Mouse (Mus musculus) small intestine, adult 2 months (tissue): ENCODE measurements around the gene Serac1. TPM values are rescaled to one million over a fixed set of nuclear protein-coding genes. Genes with fewer than 3 reads are reported as not detected.
A peak's percentile ranks its signal among the peaks of the same experiment; 100 is the strongest.

Experiments used
- H3K27ac ChIP-seq: fragments of 200-500 bp; 2 replicates; pipeline ENCODE4 v1.5.1; 2012; ENCODE audit warnings: low read depth, low read length, control low read depth, inconsistent platforms; ENCODE audit not compliant: insufficient read depth
- H3K27me3 ChIP-seq: fragments of 200-500 bp; 2 replicates; pipeline ENCODE4 v1.6.1; 2012; ENCODE audit warnings: mild to moderate bottlenecking, moderate library complexity, low read length, inconsistent platforms; ENCODE audit not compliant: control insufficient read depth, insufficient read depth
- H3K36me3 ChIP-seq: fragments of 200-500 bp; 2 replicates; pipeline ENCODE4 v1.6.1; 2012; ENCODE audit warnings: mild to moderate bottlenecking, low read length, control low read depth, inconsistent platforms; ENCODE audit not compliant: control insufficient read depth, insufficient read depth
- H3K4me1 ChIP-seq: fragments of 200-500 bp; 2 replicates; pipeline ENCODE4 v1.6.1; 2012; ENCODE audit warnings: low read length, inconsistent platforms, mixed read lengths; ENCODE audit not compliant: control insufficient read depth, insufficient read depth, insufficient read length
- H3K4me3 ChIP-seq: fragments of 200-500 bp; 2 replicates; pipeline ENCODE4 v1.5.1; 2012; ENCODE audit warnings: low read depth, mild to moderate bottlenecking, control low read depth, inconsistent platforms, low read length, moderate library complexity
- CTCF ChIP-seq: fragments of 200-500 bp; IDR thresholded peaks from 2 replicates; pipeline ENCODE4 v1.5.1; 2012; ENCODE audit warnings: low read depth, mild to moderate bottlenecking, control low read depth, inconsistent platforms, low read length, moderate library complexity, mixed read lengths; ENCODE audit not compliant: insufficient replicate concordance, insufficient read length; ENCODE audit errors: extremely low read depth
- POLR2A ChIP-seq: fragments of 200-500 bp; IDR thresholded peaks from 2 replicates; pipeline ENCODE4 v1.6.1; 2012; ENCODE audit warnings: low read depth, mild to moderate bottlenecking, control low read depth, inconsistent platforms, low read length, moderate library complexity
- WGBS: fragments of 180-500 bp; shearing (Covaris S2); methylation state at CpG from one replicate; pipeline ENCODE4 v1.1.7; 2018; 5-methylcytosine and 5-hydroxymethylcytosine counted together
- polyA plus RNA-seq: library from polyadenylated mRNA; depleted of rRNA; stranded (reverse); fragments of >200 nt; gene quantifications from 2 replicates; pipeline ENCODE4 v1.2.3, GENCODE M21; 2012

The Serac1 gene
- polyA plus RNA-seq, 1 experiment: 1.3 TPM

DNA sequence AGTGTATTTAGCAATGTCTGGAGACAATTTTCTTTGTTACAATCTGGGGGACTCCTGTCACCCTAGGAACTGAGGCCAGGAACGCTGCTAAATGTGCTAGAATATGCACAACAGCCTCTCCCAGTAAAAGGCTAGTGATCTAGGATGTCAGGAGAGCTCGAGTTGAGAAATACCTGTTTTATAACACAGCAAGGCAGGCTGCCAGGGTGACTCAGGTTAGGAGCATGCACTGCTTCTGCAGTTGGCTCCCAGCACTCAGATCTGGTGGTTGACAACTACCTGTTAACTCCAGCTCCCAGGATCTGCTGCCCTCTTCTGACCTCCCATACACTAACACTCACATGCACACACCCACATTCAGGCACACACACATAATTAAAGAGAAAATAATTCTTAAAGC, 13.5 kb downstream of the Serac1 start:
- Histone ChIP-seq H3K4me1 (no peaks in the 10 kb centered on the region), H3K4me3 (no peak overlapping the region), H3K27me3 (no peaks in the 10 kb centered on the region), H3K27ac (no peak overlapping the region), H3K36me3 (peaks cover 13% of the 10 kb centered on the region)
- TF ChIP-seq CTCF (no peak), POLR2A (no peak)
- WGBS: 74% methylated on average over 2 of the region's 2 CpGs

DNA sequence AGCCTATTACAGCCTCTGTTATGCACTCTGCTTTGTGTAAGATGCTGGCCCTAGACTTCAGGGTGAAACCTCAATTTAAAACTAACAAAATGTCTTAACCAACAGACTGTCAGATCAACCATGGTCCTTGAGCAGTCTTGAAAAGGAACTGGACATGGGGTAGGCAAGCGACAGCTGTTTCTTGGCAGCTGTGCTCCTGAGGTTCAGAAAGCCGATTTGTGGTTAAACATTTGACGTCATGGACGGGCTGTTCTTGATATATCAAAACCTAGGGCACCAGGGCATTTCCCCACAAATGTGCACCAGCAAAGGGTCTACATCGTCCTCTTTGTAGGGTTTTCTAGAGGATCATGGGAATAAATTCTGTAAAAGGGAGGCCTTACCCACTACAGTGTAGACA, 16.0 kb downstream of the Serac1 start:
- TF ChIP-seq CTCF (no peak), POLR2A (no peak)
- Histone ChIP-seq H3K27me3 (no peaks in the 10 kb centered on the region), H3K36me3 (peaks cover 3% of the 10 kb centered on the region), H3K4me1 (no peaks in the 10 kb centered on the region), H3K4me3 (no peak overlapping the region), H3K27ac (no peak overlapping the region)
- 84% methylated on average over 5 of the region's 5 CpGs for WGBS

DNA sequence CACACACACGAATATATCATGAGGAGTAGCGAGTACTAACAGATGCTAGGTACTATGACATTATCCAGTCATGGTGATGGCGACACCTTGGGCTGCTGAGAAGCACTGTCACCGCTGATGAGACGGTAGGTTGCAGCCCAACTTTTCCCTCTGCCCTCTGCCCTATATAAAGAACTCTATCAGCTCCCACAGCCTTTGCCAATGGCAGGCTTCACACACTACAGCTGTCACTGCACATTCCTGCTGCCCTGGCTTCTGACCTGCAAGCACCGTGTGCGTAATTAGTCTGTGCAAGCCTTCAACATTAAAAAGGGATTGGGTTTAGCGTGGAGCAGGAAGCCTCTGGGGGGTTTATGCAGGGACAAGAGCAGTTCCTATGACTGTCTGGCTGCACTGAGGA, 16.7 kb downstream of the Serac1 start:
- Histone ChIP-seq H3K4me1 (no peaks in the 10 kb centered on the region), H3K27ac (no peak overlapping the region), H3K27me3 (no peaks in the 10 kb centered on the region), H3K36me3 (peaks cover 3% of the 10 kb centered on the region), H3K4me3 (no peak overlapping the region)
- TF ChIP-seq POLR2A: no peak
- TF ChIP-seq CTCF: no peak
- WGBS: 91% methylated on average over 8 of the region's 8 CpGs

DNA sequence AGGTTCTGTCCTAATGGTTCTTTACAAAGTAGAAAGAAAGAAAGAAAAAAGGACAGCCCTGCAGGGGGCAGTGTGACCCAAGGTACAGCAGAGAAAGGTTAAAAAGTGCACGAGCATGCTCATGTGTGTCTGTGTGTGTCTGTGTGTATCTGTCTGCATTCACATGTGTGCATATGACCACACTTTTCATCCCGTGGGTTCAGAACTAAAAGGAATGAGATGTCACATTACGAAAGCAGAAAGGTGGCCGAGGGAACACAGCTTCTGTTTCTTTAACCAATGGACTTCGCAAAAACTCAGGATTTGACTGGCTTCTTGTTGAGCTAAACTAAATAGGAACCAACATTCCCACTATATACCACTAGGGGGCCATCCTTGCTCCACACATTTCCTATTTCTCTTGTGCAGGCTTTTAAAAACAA, 24.6 kb downstream of the Serac1 start:
- WGBS: 23% methylated on average over 5 of the region's 5 CpGs
- H3K4me1 ChIP-seq: no peaks in the 10 kb centered on the region
- TF ChIP-seq CTCF: peak; percentile 18; the same call in 1 of the 2 replicates
- no peak for TF ChIP-seq POLR2A
- no peak overlapping the region for H3K27ac ChIP-seq
- H3K4me3 ChIP-seq: no peak overlapping the region
- no peaks in the 10 kb centered on the region for H3K27me3 ChIP-seq
- peaks cover 11% of the 10 kb centered on the region for H3K36me3 ChIP-seq

DNA sequence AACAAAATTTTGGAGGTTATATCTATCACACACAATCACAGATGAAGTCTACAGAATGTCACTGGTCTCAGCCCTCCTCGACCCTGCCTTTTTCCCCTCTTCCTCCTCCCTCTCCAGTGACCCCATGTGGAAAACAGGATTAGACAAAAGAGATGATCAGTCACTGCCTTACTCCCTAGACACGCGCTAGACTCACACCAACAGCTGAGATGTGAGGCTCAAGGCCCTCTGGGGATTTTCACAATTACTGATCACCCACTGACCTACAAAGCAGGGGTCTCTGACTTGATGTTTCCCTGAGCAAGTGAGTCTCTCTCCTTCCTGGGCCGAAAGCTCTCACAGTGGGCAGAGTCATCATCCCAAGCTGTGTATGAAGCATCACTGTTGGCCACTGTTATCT, 26.7 kb downstream of the Serac1 start:
- TF ChIP-seq CTCF (no peak), POLR2A (no peak)
- H3K27me3 ChIP-seq: no peaks in the 10 kb centered on the region
- no peak overlapping the region for H3K4me3 ChIP-seq
- no peak overlapping the region for H3K27ac ChIP-seq
- 81% methylated on average over 4 of the region's 4 CpGs for WGBS
- H3K36me3 ChIP-seq: peaks cover 11% of the 10 kb centered on the region
- no peaks in the 10 kb centered on the region for H3K4me1 ChIP-seq

DNA sequence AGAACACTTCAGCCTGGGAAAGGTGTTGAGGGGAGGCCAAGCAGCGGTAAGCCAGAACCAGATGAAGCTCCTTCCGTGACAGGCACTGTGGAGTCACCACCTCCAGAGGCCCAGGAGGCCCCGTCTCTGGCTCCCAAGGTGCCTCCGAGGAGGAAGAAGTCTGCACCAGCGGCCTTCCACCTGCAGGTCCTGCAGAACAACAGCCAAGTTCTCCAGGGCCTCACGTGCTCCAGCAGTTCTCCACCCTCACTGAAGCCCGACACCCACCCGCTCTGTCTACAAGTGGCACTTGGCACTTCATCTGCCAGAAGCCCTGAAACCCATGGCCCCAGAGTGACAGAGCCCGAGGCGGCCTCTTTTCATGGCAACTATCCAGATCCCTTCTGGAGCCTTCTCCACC, 42.0 kb downstream of the Serac1 start:
- Histone ChIP-seq H3K4me3 (no peak overlapping the region), H3K36me3 (peaks cover 13% of the 10 kb centered on the region), H3K27me3 (no peaks in the 10 kb centered on the region), H3K27ac (no peak overlapping the region), H3K4me1 (peaks cover 6% of the 10 kb centered on the region)
- WGBS: 60% methylated on average over 10 of the region's 10 CpGs
- TF ChIP-seq POLR2A: no peak
- TF ChIP-seq CTCF: no peak

DNA sequence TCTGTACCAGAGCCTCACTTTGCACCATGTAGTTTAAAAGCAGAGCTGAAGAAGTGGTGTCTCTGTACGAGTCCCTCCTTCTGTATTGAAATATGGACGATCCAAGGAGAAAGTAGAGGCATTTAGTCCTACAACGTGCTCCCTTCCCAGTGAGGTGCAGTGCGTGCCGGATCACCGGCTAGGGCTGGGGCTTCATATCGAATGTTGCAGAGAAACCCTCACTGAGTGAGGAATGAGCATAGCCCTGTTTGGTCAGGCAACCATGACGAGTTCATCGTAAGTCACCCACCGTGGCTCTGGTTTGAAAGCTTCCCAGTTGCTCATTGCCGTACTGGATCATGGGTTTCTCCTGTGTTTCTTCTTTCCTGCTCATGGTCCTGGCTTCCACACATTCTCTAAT, 42.7 kb downstream of the Serac1 start:
- no peak for TF ChIP-seq POLR2A
- TF ChIP-seq CTCF: no peak
- Histone ChIP-seq H3K4me3 (no peak overlapping the region), H3K36me3 (peaks cover 13% of the 10 kb centered on the region), H3K27me3 (no peaks in the 10 kb centered on the region), H3K4me1 (peaks cover 6% of the 10 kb centered on the region), H3K27ac (no peak overlapping the region)
- 68% methylated on average over 11 of the region's 11 CpGs for WGBS

DNA sequence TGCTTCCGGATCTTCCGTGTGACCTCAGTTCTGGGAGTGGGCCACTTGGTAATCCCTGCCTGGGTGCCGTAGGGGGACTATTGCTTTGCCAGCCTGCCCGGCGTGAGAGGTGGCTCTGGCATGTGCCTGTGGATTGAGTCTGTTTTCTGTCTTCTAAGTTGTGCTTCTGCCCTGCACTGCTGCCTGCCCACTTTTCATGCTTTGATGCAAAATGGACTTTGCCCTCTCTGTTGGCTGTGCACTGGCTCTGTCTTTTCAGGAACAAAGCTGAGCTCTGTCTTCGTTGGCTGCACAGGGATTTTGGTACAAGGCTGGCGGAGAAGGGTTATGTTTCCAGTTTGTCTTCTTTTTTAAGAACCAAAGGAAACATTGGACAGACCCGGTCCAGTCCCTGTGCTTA, 43.1 kb downstream of the Serac1 start:
- H3K4me1 ChIP-seq: peaks cover 6% of the 10 kb centered on the region
- H3K27me3 ChIP-seq: no peaks in the 10 kb centered on the region
- no peak overlapping the region for H3K27ac ChIP-seq
- no peak overlapping the region for H3K4me3 ChIP-seq
- TF ChIP-seq CTCF (no peak), POLR2A (no peak)
- WGBS: 33% methylated on average over 8 of the region's 8 CpGs
- H3K36me3 ChIP-seq: peaks cover 13% of the 10 kb centered on the region
